Mouse (Mus musculus) testis, postnatal 14 days (tissue): ENCODE data around the gene Lamtor3.
"Not testable (repeated sequence)": the region's sequence is repeated elsewhere in the genome, so short reads cannot be mapped to it uniquely, and the experiment has no call there.

ENCODE experiments used
- DNase-seq: peaks from one replicate; pipeline ENCODE4 v3.0.0; 2021; ENCODE audit warnings: low spot score

Gene Lamtor3

GRCm38 (mm10) chr3:137961736-137962385, 43.6 kb downstream of the Lamtor3 start:
- no peak for DNase-seq

- no peak for DNase-seq
Measured at GRCm38 (mm10) chr3:137963508-137963907, 45.2 kb downstream of the Lamtor3 start.

GRCm38 (mm10) chr3:137964014-137964413, 45.7 kb downstream of the Lamtor3 start:
- not testable (repeated sequence) for DNase-seq

- DNase-seq = no peak
Measured at GRCm38 (mm10) chr3:137968105-137968819, 50.0 kb downstream of the Lamtor3 start.

GRCm38 (mm10) chr3:137968820-137969486, 50.6 kb downstream of the Lamtor3 start:
- DNase-seq = no peak

- DNase-seq = peak; percentile 60
Measured at GRCm38 (mm10) chr3:137969951-137970350, 51.6 kb downstream of the Lamtor3 start.

- DNase-seq = no peak
Measured at GRCm38 (mm10) chr3:137972224-137972623, 53.9 kb downstream of the Lamtor3 start.

- no peak for DNase-seq
Measured at GRCm38 (mm10) chr3:137972989-137973388, 54.7 kb downstream of the Lamtor3 start.

GRCm38 (mm10) chr3:137974306-137974705, 56.0 kb downstream of the Lamtor3 start:
- no peak for DNase-seq

GRCm38 (mm10) chr3:137975435-137975834, 57.1 kb downstream of the Lamtor3 start:
- no peak for DNase-seq

GRCm38 (mm10) chr3:137975856-137976423, 57.6 kb downstream of the Lamtor3 start:
- no peak for DNase-seq

GRCm38 (mm10) chr3:137976943-137977628, 58.8 kb downstream of the Lamtor3 start:
- no peak for DNase-seq

- peak; percentile 74 for DNase-seq
Measured at GRCm38 (mm10) chr3:137977629-137978041, 59.3 kb downstream of the Lamtor3 start.

GRCm38 (mm10) chr3:137978233-137978632, 59.9 kb downstream of the Lamtor3 start:
- DNase-seq = no peak
